Mouse (Mus musculus): ENCODE results near the gene Prr13. TPM values are rescaled to one million over a fixed set of nuclear protein-coding genes. Genes with fewer than 3 reads are reported as not detected.

Gene Prr13
- polyA plus RNA-seq, 1 experiment from 2014 or later = 92.7 TPM

DNA sequence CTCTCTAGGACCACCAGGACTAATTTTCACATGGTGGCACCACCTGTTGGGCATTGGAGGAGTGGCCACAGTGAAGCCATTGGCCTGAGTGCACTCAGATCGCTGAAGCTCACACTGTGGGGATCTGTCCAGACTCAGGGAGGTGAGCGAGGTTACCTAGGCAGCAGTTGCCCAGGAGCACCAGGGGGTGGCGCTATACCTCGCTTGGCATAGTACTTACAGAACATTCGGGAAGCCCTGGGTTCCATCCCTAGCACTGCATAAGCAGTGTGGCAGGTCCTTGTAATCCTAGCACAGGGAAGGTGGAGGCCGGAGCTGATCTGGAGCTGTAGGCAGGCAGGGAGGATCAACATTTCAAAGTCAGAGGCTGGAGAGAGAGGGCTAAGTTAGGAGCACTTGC lies 2.8 kb upstream of the Prr13 start:
- WGBS = 37% methylated on average over 6 of the region's 6 CpGs
- DNase-seq (ENCODE audit: low spot score, missing footprints) = no peak
- H3K4me2 ChIP-seq = no peak overlapping the region
- H3K36me3 ChIP-seq (ENCODE audit: control insufficient read depth, insufficient read depth, low read length) = no peaks in the 10 kb centered on the region
- no peak overlapping the region for H3K27ac ChIP-seq (ENCODE audit: low read depth, low read length)
- peaks cover 6% of the 10 kb centered on the region; the same call in 1 of the 2 replicates for H3K4me1 ChIP-seq (ENCODE audit: control insufficient read depth, insufficient read depth, low read length)
- H3K9ac ChIP-seq (ENCODE audit: low read length) = no peak overlapping the region
- no peaks in the 10 kb centered on the region for H3K9me3 ChIP-seq (ENCODE audit: control insufficient read depth, low read length)
- no peak overlapping the region for H3K4me3 ChIP-seq (ENCODE audit: low read depth, low read length)
- no peaks in the 10 kb centered on the region for H3K27me3 ChIP-seq (ENCODE audit: control insufficient read depth, insufficient read depth, low read length)
- no peak for ATAC-seq (ENCODE audit: low FRiP score)

DNA sequence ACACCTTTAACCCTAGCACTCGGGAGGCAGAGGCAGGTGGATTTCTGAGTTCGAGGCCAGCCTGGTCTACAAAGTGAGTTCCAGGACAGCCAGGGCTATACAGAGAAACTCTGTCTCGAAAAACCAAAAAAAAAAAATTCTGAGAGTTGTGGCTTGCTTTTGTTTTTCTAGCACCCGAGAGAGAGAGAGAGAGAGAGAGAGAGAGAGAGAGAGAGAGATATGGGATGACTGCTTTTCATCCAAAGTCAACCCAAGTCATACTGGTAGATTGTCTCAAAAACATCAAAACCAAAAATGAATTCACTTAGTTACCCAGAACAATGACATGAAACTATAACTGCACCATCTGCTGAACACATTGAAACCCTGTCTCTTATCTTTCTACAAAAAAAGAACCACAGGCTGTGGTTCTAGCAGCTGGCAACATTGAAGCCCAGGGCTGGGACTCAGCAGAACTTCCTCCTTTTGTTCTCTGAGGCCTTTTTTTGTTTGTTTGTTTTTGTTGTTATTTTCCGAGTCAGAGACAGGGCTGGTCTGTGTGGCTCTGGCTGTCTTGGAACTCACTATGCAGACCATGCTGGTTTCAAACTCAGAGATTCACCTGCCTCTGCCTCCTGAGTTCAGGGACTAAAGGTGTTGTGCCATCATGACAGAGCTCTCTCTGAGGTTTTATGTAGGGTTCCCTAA lies 635 bp upstream of the Prr13 start:
- Histone ChIP-seq H3K36me3 (ENCODE audit: control insufficient read depth, insufficient read depth, low read length) (no peaks in the 10 kb centered on the region), H3K9ac (ENCODE audit: low read length) (peak overlapping the region; percentile 59; the same call in 1 of the 2 replicates), H3K4me1 (ENCODE audit: control insufficient read depth, insufficient read depth, low read length) (peaks cover 6% of the 10 kb centered on the region; the same call in 1 of the 2 replicates), H3K27me3 (ENCODE audit: control insufficient read depth, insufficient read depth, low read length) (no peaks in the 10 kb centered on the region), H3K4me3 (ENCODE audit: low read depth, low read length) (peak overlapping the region; percentile 39; the same call in 1 of the 2 replicates), H3K27ac (ENCODE audit: low read depth, low read length) (no peak overlapping the region), H3K4me2 (peak overlapping the region; percentile 52), H3K9me3 (ENCODE audit: control insufficient read depth, low read length) (no peaks in the 10 kb centered on the region)
- ATAC-seq (ENCODE audit: low FRiP score) = no peak
- 75% methylated on average over 5 of the region's 5 CpGs for WGBS
- DNase-seq (ENCODE audit: low spot score, missing footprints) = no peak

DNA sequence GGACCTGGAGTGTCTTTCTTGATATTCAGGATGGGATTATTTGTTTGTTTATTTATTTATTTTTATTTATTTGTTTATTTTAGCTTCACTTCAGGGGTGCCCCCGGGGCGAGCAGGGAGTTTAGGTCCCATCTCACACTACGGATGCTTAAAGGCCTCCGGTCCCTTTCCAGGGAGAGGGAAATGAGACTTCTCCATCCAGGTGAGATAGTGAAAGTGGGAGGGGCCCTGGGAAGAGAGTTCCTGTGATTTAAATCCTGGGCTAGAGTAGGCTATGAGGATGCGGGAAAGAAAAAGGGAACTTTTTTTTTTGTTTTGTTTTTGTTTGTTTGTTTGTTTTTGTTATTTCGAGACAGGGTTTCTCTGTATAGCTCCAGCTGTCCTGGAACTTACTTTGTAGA lies 553 bp downstream of the Prr13 start:
- ATAC-seq (ENCODE audit: low FRiP score) (no peak), DNase-seq (ENCODE audit: low spot score, missing footprints) (no peak)
- 33% methylated on average over 6 of the region's 6 CpGs for WGBS
- H3K4me1 ChIP-seq (ENCODE audit: control insufficient read depth, insufficient read depth, low read length) = peaks cover 6% of the 10 kb centered on the region; the same call in 1 of the 2 replicates
- peak overlapping the region; percentile 39 for H3K4me3 ChIP-seq (ENCODE audit: low read depth, low read length)
- peak overlapping the region; percentile 52 for H3K4me2 ChIP-seq
- no peak overlapping the region for H3K27ac ChIP-seq (ENCODE audit: low read depth, low read length)
- peak overlapping the region; percentile 59 for H3K9ac ChIP-seq (ENCODE audit: low read length)
- no peaks in the 10 kb centered on the region for H3K9me3 ChIP-seq (ENCODE audit: control insufficient read depth, low read length)
- H3K27me3 ChIP-seq (ENCODE audit: control insufficient read depth, insufficient read depth, low read length) = no peaks in the 10 kb centered on the region
- no peaks in the 10 kb centered on the region for H3K36me3 ChIP-seq (ENCODE audit: control insufficient read depth, insufficient read depth, low read length)

DNA sequence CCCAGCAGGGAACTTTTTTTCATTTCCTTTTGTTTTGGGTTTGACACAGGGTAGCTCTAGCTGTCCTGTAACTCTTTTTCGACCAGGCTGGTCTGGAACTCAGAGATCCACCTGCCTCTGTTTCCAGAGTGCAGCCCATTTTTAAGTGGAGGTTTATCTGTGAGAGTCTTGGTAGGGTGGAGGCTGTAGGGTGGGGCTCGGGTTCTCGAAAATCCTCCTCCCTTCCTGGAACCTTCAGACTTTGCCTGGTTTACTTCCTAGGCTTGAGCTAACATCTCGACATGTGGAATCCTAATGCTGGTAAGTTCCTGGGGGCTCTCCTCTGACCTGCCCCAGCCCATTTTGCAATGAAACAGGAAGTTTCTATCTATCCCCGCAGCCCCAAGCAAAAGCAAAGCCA lies 1.0 kb downstream of the Prr13 start:
- peaks cover 6% of the 10 kb centered on the region; the same call in 1 of the 2 replicates for H3K4me1 ChIP-seq (ENCODE audit: control insufficient read depth, insufficient read depth, low read length)
- no peak for ATAC-seq (ENCODE audit: low FRiP score)
- H3K9me3 ChIP-seq (ENCODE audit: control insufficient read depth, low read length) = no peaks in the 10 kb centered on the region
- 73% methylated on average over 5 of the region's 5 CpGs for WGBS
- H3K9ac ChIP-seq (ENCODE audit: low read length) = no peak overlapping the region
- H3K27me3 ChIP-seq (ENCODE audit: control insufficient read depth, insufficient read depth, low read length) = no peaks in the 10 kb centered on the region
- H3K4me3 ChIP-seq (ENCODE audit: low read depth, low read length) = no peak overlapping the region
- H3K36me3 ChIP-seq (ENCODE audit: control insufficient read depth, insufficient read depth, low read length) = no peaks in the 10 kb centered on the region
- H3K4me2 ChIP-seq = peak overlapping the region; percentile 52
- H3K27ac ChIP-seq (ENCODE audit: low read depth, low read length) = no peak overlapping the region
- DNase-seq (ENCODE audit: low spot score, missing footprints) = no peak

DNA sequence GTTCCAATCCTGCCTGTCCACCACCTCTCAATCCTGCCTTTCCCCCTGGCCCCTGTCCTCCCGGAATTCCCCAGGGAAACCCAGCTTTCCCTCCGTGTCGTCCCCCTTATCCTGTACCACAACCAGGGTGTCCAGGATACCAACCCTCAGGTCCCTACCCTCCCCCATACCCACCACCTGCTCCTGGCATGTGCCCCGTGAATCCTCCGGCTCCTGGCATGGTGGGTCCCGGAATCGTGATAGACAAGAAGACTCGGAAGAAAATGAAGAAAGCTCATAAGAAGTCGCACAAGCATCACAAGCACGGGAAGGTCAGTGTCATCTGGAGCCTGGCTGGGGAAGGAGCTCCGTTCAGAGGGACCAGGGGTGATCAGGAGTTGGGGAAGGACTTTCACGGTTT lies 1.6 kb downstream of the Prr13 start:
- ATAC-seq (ENCODE audit: low FRiP score) (no peak), DNase-seq (ENCODE audit: low spot score, missing footprints) (no peak)
- Histone ChIP-seq H3K9ac (ENCODE audit: low read length) (no peak overlapping the region), H3K27ac (ENCODE audit: low read depth, low read length) (no peak overlapping the region), H3K4me1 (ENCODE audit: control insufficient read depth, insufficient read depth, low read length) (peaks cover 6% of the 10 kb centered on the region; the same call in 1 of the 2 replicates), H3K4me3 (ENCODE audit: low read depth, low read length) (no peak overlapping the region), H3K9me3 (ENCODE audit: control insufficient read depth, low read length) (no peaks in the 10 kb centered on the region), H3K27me3 (ENCODE audit: control insufficient read depth, insufficient read depth, low read length) (no peaks in the 10 kb centered on the region), H3K36me3 (ENCODE audit: control insufficient read depth, insufficient read depth, low read length) (no peaks in the 10 kb centered on the region), H3K4me2 (no peak overlapping the region)
- 80% methylated on average over 12 of the region's 12 CpGs for WGBS

DNA sequence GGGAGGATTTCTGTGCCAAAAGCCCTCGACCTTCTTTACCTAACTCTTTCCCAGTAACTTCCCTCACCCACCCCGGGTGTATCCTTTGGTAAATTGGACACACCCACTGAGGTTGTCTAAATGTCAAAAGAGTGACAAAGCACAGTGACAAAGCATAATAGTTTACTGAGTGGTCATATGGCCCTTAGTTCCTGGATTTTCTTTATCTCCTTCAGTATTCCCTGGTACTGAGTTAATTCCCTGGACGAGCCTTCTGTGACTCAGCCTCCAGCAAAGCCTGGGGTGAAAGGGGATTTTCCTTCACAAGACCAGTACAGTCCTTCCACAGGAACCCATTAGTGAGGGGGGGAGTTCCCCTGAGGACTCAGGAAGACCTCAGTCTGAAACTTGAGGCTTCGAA lies 2.1 kb downstream of the Prr13 start:
- H3K4me3 ChIP-seq (ENCODE audit: low read depth, low read length) = no peak overlapping the region
- DNase-seq (ENCODE audit: low spot score, missing footprints) (no peak), ATAC-seq (ENCODE audit: low FRiP score) (no peak)
- H3K36me3 ChIP-seq (ENCODE audit: control insufficient read depth, insufficient read depth, low read length) = no peaks in the 10 kb centered on the region
- H3K4me2 ChIP-seq = no peak overlapping the region
- H3K27me3 ChIP-seq (ENCODE audit: control insufficient read depth, insufficient read depth, low read length) = no peaks in the 10 kb centered on the region
- H3K27ac ChIP-seq (ENCODE audit: low read depth, low read length) = no peak overlapping the region
- peaks cover 6% of the 10 kb centered on the region; the same call in 1 of the 2 replicates for H3K4me1 ChIP-seq (ENCODE audit: control insufficient read depth, insufficient read depth, low read length)
- H3K9me3 ChIP-seq (ENCODE audit: control insufficient read depth, low read length) = no peaks in the 10 kb centered on the region
- no peak overlapping the region for H3K9ac ChIP-seq (ENCODE audit: low read length)
- WGBS = 79% methylated on average over 4 of the region's 4 CpGs

DNA sequence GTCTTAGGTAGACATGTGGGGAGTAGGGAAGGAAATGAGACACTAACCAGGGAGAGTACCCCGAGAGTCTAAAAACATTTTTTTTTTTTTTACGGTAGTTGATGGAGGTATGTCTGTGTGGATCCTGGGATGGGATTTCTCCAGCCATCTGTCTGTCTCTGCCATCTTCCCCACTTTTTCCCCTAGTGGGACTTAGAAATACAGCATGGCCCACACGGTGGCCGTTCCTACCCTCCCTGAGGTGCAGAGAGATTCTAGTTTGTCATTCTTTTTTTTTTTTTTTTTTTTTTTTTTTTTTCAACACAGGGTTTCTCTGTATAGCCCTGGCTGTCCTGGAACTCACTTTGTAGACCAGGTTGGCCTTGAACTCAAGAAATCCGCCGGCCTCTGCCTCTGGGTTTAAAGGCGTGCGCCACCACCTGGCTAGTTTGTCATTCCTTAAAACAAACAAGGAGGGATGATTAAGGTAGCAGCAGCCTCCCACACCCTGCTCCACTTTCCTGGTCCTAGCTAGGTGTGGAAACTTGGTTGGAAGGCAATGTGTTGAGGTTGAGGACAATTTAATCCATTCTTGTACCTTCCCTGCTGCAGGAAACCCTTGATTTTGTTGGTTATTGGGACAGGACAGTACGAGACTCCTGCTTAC lies 2.7 kb downstream of the Prr13 start:
- no peaks in the 10 kb centered on the region for H3K36me3 ChIP-seq (ENCODE audit: control insufficient read depth, insufficient read depth, low read length)
- H3K4me3 ChIP-seq (ENCODE audit: low read depth, low read length) = no peak overlapping the region
- H3K4me1 ChIP-seq (ENCODE audit: control insufficient read depth, insufficient read depth, low read length) = peaks cover 6% of the 10 kb centered on the region; the same call in 1 of the 2 replicates
- ATAC-seq (ENCODE audit: low FRiP score) (no peak), DNase-seq (ENCODE audit: low spot score, missing footprints) (no peak)
- H3K9ac ChIP-seq (ENCODE audit: low read length) = no peak overlapping the region
- H3K27me3 ChIP-seq (ENCODE audit: control insufficient read depth, insufficient read depth, low read length) = no peaks in the 10 kb centered on the region
- no peak overlapping the region for H3K4me2 ChIP-seq
- H3K9me3 ChIP-seq (ENCODE audit: control insufficient read depth, low read length) = no peaks in the 10 kb centered on the region
- 87% methylated on average over 9 of the region's 9 CpGs for WGBS
- no peak overlapping the region for H3K27ac ChIP-seq (ENCODE audit: low read depth, low read length)

- no peak for ATAC-seq (ENCODE audit: low FRiP score)
- H3K4me1 ChIP-seq (ENCODE audit: control insufficient read depth, insufficient read depth, low read length) = peaks cover 4% of the 10 kb centered on the region; the same call in 1 of the 2 replicates
- no peak for DNase-seq (ENCODE audit: low spot score, missing footprints)
- H3K4me2 ChIP-seq = no peak overlapping the region
- no peaks in the 10 kb centered on the region for H3K36me3 ChIP-seq (ENCODE audit: control insufficient read depth, insufficient read depth, low read length)
- H3K4me3 ChIP-seq (ENCODE audit: low read depth, low read length) = no peak overlapping the region
- no peaks in the 10 kb centered on the region for H3K27me3 ChIP-seq (ENCODE audit: control insufficient read depth, insufficient read depth, low read length)
- H3K9me3 ChIP-seq (ENCODE audit: control insufficient read depth, low read length) = no peaks in the 10 kb centered on the region
- H3K27ac ChIP-seq (ENCODE audit: low read depth, low read length) = no peak overlapping the region
- H3K9ac ChIP-seq (ENCODE audit: low read length) = no peak overlapping the region
Observed at GRCm38 (mm10) chr15:102463666-102464065, 4.8 kb downstream of the Prr13 start.

DNA sequence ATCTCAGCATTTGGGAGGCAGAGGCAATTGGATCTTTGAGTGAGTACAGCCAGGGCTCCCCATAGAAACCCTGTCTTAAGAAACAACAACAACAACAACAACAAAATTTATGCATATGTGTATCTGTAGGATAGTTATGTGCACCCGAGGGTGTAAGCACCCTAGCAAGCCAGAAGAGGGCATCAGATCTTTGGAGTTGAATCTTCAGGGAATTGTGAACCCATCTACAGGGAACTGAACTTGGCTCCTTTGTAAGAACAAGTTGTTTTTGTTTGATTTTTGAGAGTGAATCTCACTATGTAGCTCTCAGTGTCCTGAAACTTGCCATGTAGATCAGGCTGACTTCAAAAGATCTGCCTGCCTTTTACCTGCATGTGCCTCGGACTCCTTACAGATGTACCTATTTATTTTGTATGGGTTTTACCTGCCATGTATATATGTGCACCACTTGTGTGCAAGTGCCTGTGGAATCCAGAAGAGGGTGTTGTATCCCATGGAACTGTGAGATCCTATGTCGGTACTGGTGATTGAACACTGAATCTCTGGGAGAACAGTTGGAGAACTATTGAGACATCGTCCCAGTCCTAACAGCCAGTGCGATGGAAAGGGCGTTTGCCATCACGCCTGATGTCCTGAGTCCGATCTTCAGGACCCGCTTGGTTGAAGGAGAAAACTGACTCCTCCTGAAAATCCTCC lies 10.0 kb downstream of the Prr13 start:
- Histone ChIP-seq H3K27me3 (ENCODE audit: control insufficient read depth, insufficient read depth, low read length) (no peaks in the 10 kb centered on the region), H3K36me3 (ENCODE audit: control insufficient read depth, insufficient read depth, low read length) (no peaks in the 10 kb centered on the region), H3K9ac (ENCODE audit: low read length) (no peak overlapping the region), H3K27ac (ENCODE audit: low read depth, low read length) (no peak overlapping the region), H3K4me1 (ENCODE audit: control insufficient read depth, insufficient read depth, low read length) (peaks cover 6% of the 10 kb centered on the region; the same call in 1 of the 2 replicates), H3K9me3 (ENCODE audit: control insufficient read depth, low read length) (no peaks in the 10 kb centered on the region), H3K4me2 (no peak overlapping the region), H3K4me3 (ENCODE audit: low read depth, low read length) (no peak overlapping the region)
- ATAC-seq (ENCODE audit: low FRiP score) = no peak
- WGBS = 96% methylated on average over 9 of the region's 9 CpGs
- no peak for DNase-seq (ENCODE audit: low spot score, missing footprints)
